Mouse (Mus musculus) stomach, postnatal 0 days (tissue): ENCODE results near the gene Ambra1. TPM values are rescaled to one million over a fixed set of nuclear protein-coding genes. Genes with fewer than 3 reads are reported as not detected.

ENCODE experiments used
- ATAC-seq: fragments of 200-750 bp; cut with Nextera tagmentation; 2 replicates; pipeline ENCODE4 v1.8.0; 2017; ENCODE audit not compliant: low FRiP score, low TSS enrichment
- DNase-seq: peaks from one replicate; pipeline ENCODE4 v3.0.0-alpha.2; 2016; ENCODE audit warnings: low spot score
- H3K27ac ChIP-seq: fragments of 300-500 bp; sonication (generic); replicated peaks from 2 replicates; pipeline ENCODE4 v1.5.1; 2014; ENCODE audit warnings: mild to moderate bottlenecking, control low read depth
- H3K27me3 ChIP-seq: fragments of 300-500 bp; sonication (generic); 2 replicates; pipeline ENCODE4 v1.6.1; 2014; ENCODE audit warnings: low read length; ENCODE audit not compliant: control insufficient read depth, insufficient read depth
- H3K36me3 ChIP-seq: fragments of 300-500 bp; sonication (generic); 2 replicates; pipeline ENCODE4 v1.6.1; 2014; ENCODE audit warnings: low read length, mixed read lengths; ENCODE audit not compliant: control insufficient read depth, insufficient read depth
- H3K4me1 ChIP-seq: fragments of 300-500 bp; sonication (generic); replicated peaks from 2 replicates; pipeline ENCODE4 v1.6.1; 2014; ENCODE audit warnings: antibody characterized with exemption; ENCODE audit not compliant: control insufficient read depth, insufficient read depth
- H3K4me2 ChIP-seq: fragments of 300-500 bp; sonication (generic); replicated peaks from 2 replicates; pipeline ENCODE4 v1.6.1; 2014; ENCODE audit warnings: low read depth, mild to moderate bottlenecking, control low read depth, moderate library complexity
- H3K4me3 ChIP-seq: fragments of 300-500 bp; sonication (generic); 2 replicates; pipeline ENCODE4 v1.5.1; 2014; ENCODE audit warnings: low read depth, low read length, control low read depth
- H3K9ac ChIP-seq: fragments of 300-500 bp; sonication (generic); 2 replicates; pipeline ENCODE4 v1.6.1; 2014; ENCODE audit warnings: mild to moderate bottlenecking, low read length, control low read depth, mixed read lengths
- H3K9me3 ChIP-seq: fragments of 300-500 bp; sonication (generic); 2 replicates; pipeline ENCODE4 v1.6.1; 2016; ENCODE audit warnings: low read length; ENCODE audit not compliant: control insufficient read depth
- CTCF ChIP-seq: IDR thresholded peaks from 2 replicates; pipeline ENCODE4 v1.5.1; 2016; ENCODE audit warnings: antibody characterized with exemption, low read depth, mild to moderate bottlenecking, moderate library complexity
- EP300 ChIP-seq: optimal IDR thresholded peaks from 2 replicates; pipeline ENCODE3; 2016; ENCODE audit warnings: antibody characterized with exemption
- WGBS: fragments of 180-500 bp; shearing (Covaris S2); extraction: QIAGEN DNeasy Blood & Tissue Kit; methylation state at CpG from one replicate; pipeline ENCODE4 v1.1.7; 2014; 5-methylcytosine and 5-hydroxymethylcytosine counted together
- polyA plus RNA-seq: library from polyadenylated mRNA; unstranded; fragments of >200 nt; fragmentation: Nextera tagmentation; extraction: Ambion mirVana; gene quantifications from 2 replicates; pipeline ENCODE4 v1.2.1, GENCODE M21; 2015

Ambra1 gene
- polyA plus RNA-seq, 1 experiment from 2014 or later, result 5.7 TPM

DNA sequence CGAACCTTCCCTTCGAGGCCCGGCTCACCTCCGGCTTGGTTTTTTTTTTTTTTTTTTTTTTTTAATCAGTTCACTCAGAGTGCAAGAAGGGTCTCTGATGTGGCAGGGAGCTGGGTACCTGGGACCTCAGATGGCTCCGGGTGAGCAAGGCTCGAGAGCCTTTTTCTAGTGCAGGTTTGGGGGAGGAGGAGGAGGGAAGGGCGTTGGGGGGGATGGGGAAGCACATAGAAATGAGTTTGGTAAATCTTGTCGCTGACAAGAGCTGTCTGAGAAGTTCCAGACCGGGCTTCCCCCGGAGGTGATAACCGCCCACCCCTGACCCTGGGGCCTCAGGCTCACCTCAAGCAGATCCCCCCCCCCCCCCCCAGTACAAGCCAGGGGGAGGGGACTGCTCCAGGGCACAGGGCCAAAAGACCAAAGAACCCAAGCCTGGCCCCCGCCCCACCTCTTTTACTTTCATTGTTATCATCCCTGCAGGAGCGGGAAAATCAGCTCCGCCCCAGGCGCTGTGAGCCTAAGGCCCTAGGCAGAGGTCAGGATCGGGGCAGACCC is 202.3 kb downstream of the Ambra1 start, which contains the start of gene Mdk:
Gene Mdk (minus strand): TSS at position 138 of the 552 bp plus-strand sequence.
- no peaks in the 10 kb centered on the region for H3K27me3 ChIP-seq
- WGBS, result 12% methylated on average over 16 of the region's 16 CpGs
- H3K4me2 ChIP-seq, result peak within 1 kb of the TSS; percentile 64
- peak within 1 kb of the TSS; percentile 49 for H3K4me3 ChIP-seq
- peaks cover 5% of the 10 kb centered on the region for H3K4me1 ChIP-seq
- peaks cover 16% of the 10 kb centered on the region for H3K36me3 ChIP-seq
- H3K9ac ChIP-seq, result peak within 1 kb of the TSS; percentile 78
- DNase-seq (no peak), ATAC-seq (no peak)
- H3K27ac ChIP-seq, result peak within 1 kb of the TSS; percentile 81
- no peak for TF ChIP-seq EP300
- no peak for TF ChIP-seq CTCF
- H3K9me3 ChIP-seq, result no peaks in the 10 kb centered on the region

- Histone ChIP-seq H3K27me3 (no peaks in the 10 kb centered on the region), H3K4me2 (peak overlapping the region; percentile 64), H3K4me3 (no peak overlapping the region), H3K9ac (no peak overlapping the region), H3K27ac (no peak overlapping the region; the same call in 1 of the 2 replicates), H3K9me3 (no peaks in the 10 kb centered on the region), H3K4me1 (peaks cover 5% of the 10 kb centered on the region), H3K36me3 (peaks cover 21% of the 10 kb centered on the region)
- no peak for TF ChIP-seq CTCF
- TF ChIP-seq EP300, result no peak
- ATAC-seq (no peak), DNase-seq (no peak)
- 26% methylated on average over 6 of the region's 6 CpGs for WGBS
These were observed 202.9 kb downstream of the Ambra1 start for GRCm38 (mm10) chr2:91932737-91933350.

DNA sequence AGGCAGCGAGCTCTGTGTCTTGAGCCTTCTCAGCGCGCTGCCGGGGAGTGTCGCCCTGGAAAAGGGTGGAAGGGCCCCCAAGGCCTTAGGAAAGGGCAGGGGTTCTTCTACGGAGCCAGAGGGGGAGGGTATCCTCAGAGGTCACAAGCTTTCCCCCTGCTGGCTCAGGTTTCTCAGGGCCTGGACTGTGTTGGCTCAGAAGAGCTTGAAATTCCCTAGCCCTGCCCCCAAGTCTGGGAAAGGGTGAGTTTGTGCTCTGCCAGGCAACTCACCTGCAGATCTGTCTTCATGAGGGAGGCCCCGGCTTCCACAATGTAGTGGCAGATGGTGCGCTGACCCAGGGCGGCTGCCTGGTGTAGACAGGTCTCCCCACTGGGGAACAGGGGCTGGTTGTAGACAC is 203.5 kb downstream of the Ambra1 start:
- no peak overlapping the region; the same call in 1 of the 2 replicates for H3K27ac ChIP-seq
- no peak overlapping the region for H3K9ac ChIP-seq
- H3K36me3 ChIP-seq, result peaks cover 21% of the 10 kb centered on the region
- WGBS, result 50% methylated on average over 9 of the region's 9 CpGs
- DNase-seq (no peak), ATAC-seq (no peak)
- H3K27me3 ChIP-seq, result no peaks in the 10 kb centered on the region
- TF ChIP-seq CTCF, result no peak
- no peak for TF ChIP-seq EP300
- no peak overlapping the region for H3K4me3 ChIP-seq
- no peaks in the 10 kb centered on the region for H3K9me3 ChIP-seq
- H3K4me1 ChIP-seq, result peaks cover 5% of the 10 kb centered on the region; the same call in 1 of the 2 replicates
- H3K4me2 ChIP-seq, result no peak overlapping the region

GRCm38 (mm10) chr2:91934016-91934415 is 204.1 kb downstream of the Ambra1 start:
- no peak for DNase-seq
- Histone ChIP-seq H3K4me2 (no peak overlapping the region), H3K9me3 (no peaks in the 10 kb centered on the region), H3K27me3 (no peaks in the 10 kb centered on the region), H3K9ac (no peak overlapping the region), H3K27ac (no peak overlapping the region), H3K4me3 (no peak overlapping the region), H3K36me3 (peaks cover 21% of the 10 kb centered on the region), H3K4me1 (peaks cover 5% of the 10 kb centered on the region; the same call in 1 of the 2 replicates)
- WGBS, result 53% methylated on average over 8 of the region's 8 CpGs
- no peak for TF ChIP-seq EP300
- ATAC-seq, result no peak

DNA sequence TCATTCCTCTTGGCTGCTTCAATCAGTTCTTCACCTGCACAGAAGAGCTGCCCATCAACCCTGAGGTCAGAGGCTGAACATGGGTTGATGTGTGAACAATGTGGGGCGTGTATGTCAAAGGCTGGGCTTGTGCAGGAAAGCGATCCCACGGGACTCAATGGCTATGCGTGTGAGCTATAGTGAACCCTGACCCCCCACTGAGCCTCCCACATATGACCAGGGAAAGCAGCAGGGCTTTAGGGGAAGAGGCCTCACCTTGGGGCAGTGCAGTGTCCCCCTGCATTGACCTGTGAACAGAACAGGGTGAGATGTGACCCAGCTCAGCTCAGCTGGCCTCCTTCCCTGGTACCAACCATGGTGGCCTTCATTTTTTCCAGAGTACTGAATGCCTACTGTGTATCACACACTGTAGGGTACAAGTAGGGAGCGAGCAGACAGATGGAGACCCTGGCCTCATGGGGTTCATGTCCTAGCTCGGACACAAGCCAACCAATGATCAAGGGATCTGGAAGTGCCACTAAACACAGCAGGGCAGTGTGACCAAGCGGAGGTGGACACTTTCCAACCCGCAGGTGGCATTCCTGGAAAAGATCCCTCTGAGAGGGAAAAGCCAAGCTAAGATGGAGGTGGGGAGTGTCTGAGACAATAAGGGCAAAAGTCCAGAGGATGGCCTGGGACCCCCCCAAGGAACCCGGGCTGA is 205.0 kb downstream of the Ambra1 start:
- Histone ChIP-seq H3K27ac (no peak overlapping the region), H3K4me3 (no peak overlapping the region), H3K9me3 (no peaks in the 10 kb centered on the region), H3K4me1 (peaks cover 5% of the 10 kb centered on the region; the same call in 1 of the 2 replicates), H3K9ac (no peak overlapping the region), H3K27me3 (no peaks in the 10 kb centered on the region), H3K4me2 (no peak overlapping the region), H3K36me3 (peaks cover 25% of the 10 kb centered on the region)
- DNase-seq (no peak), ATAC-seq (no peak)
- 83% methylated on average over 9 of the region's 9 CpGs for WGBS
- TF ChIP-seq EP300 (no peak), CTCF (no peak)

DNA sequence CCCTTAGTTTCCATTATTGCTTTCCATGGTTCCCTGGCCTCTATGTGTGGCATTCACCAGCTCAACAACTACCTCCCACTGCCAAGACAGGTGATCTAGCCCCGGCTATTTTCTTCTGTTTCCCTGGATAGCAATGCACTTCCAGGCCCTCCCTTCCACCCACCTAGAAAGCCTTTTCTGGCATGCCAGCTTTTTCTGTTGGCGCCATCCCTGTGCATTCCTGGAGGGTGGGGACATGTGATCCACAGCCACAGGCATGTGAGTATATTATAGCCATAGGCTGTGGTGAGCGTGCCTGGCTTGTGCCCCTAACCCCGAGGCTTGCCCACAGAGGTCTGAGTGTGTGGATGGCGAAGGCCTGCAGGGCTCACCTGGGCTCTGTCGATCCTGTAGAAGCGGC is 206.2 kb downstream of the Ambra1 start:
- TF ChIP-seq CTCF (no peak), EP300 (no peak)
- Histone ChIP-seq H3K4me1 (no peaks in the 10 kb centered on the region; the same call in 1 of the 2 replicates), H3K9me3 (no peaks in the 10 kb centered on the region), H3K36me3 (peaks cover 29% of the 10 kb centered on the region), H3K27ac (no peak overlapping the region), H3K9ac (no peak overlapping the region), H3K4me2 (no peak overlapping the region), H3K27me3 (no peaks in the 10 kb centered on the region), H3K4me3 (no peak overlapping the region)
- WGBS, result 84% methylated on average over 7 of the region's 7 CpGs
- ATAC-seq, result no peak
- no peak for DNase-seq
